Mouse (Mus musculus) heart, embryonic 13.5 days (tissue): ENCODE measurements around the gene Flvcr1. TPM values are rescaled to one million over a fixed set of nuclear protein-coding genes. Genes with fewer than 3 reads are reported as not detected.
A peak's percentile ranks its signal among the peaks of the same experiment; 100 is the strongest.

Source experiments
- ATAC-seq: fragments of 200-750 bp; cut with Nextera tagmentation; 2 replicates; pipeline ENCODE4 v1.8.0; 2017; ENCODE audit warnings: moderate TSS enrichment; ENCODE audit not compliant: insufficient number of reproducible peaks, low FRiP score, low TSS enrichment; ENCODE audit errors: extremely low read depth
- H3K27ac ChIP-seq: fragments of 300-500 bp; sonication (generic); replicated peaks from 2 replicates; pipeline ENCODE4 v1.5.1; 2015; ENCODE audit warnings: moderate library complexity, mild to moderate bottlenecking, inconsistent platforms
- H3K27me3 ChIP-seq: fragments of 300-500 bp; sonication (generic); replicated peaks from 2 replicates; pipeline ENCODE4 v1.6.1; 2015; ENCODE audit warnings: mild to moderate bottlenecking, inconsistent platforms
- H3K36me3 ChIP-seq: fragments of 300-500 bp; sonication (generic); 2 replicates; pipeline ENCODE4 v1.6.1; 2015; ENCODE audit warnings: mild to moderate bottlenecking, inconsistent platforms
- H3K4me1 ChIP-seq: fragments of 300-500 bp; sonication (generic); 2 replicates; pipeline ENCODE4 v1.6.1; 2015; ENCODE audit warnings: inconsistent platforms
- H3K4me2 ChIP-seq: fragments of 300-500 bp; sonication (generic); 2 replicates; pipeline ENCODE4 v1.6.1; 2015; ENCODE audit warnings: inconsistent platforms, mild to moderate bottlenecking, moderate library complexity
- H3K4me3 ChIP-seq: fragments of 300-500 bp; sonication (generic); 2 replicates; pipeline ENCODE4 v1.5.1; 2015; ENCODE audit warnings: moderate library complexity, mild to moderate bottlenecking, inconsistent platforms
- H3K9ac ChIP-seq: fragments of 300-500 bp; sonication (generic); 2 replicates; pipeline ENCODE4 v1.6.1; 2015; ENCODE audit warnings: inconsistent platforms, mild to moderate bottlenecking, moderate library complexity
- H3K9me3 ChIP-seq: fragments of 300-500 bp; sonication (generic); 2 replicates; pipeline ENCODE4 v1.6.1; 2016; ENCODE audit warnings: inconsistent platforms
- WGBS: fragments of 180-500 bp; shearing (Covaris S2); methylation state at CpG from one replicate; pipeline ENCODE4 v1.1.7; 2015; ENCODE audit warnings: mixed read lengths; 5-methylcytosine and 5-hydroxymethylcytosine counted together
- polyA plus RNA-seq: library from polyadenylated mRNA; unstranded; fragments of >200 nt; fragmentation: Nextera tagmentation; extraction: Ambion mirVana; gene quantifications from 2 replicates; pipeline ENCODE4 v1.2.1, GENCODE M21; 2015

Flvcr1 gene
- polyA plus RNA-seq: 2.6 and 3.1 TPM in 2 replicates

GRCm38 (mm10) chr1:191026021-191026713 lies at the start of gene Flvcr1:
Gene Flvcr1 (minus strand): TSS chr1:191026158.
- H3K27me3 ChIP-seq: no peaks in the 10 kb centered on the region
- no peaks in the 10 kb centered on the region for H3K9me3 ChIP-seq
- H3K4me3 ChIP-seq: peak within 1 kb of the TSS; percentile 84
- H3K27ac ChIP-seq: peak within 1 kb of the TSS; percentile 93
- under 1% methylated on average over 50 of the region's 50 CpGs for WGBS
- peaks cover 28% of the 10 kb centered on the region for H3K4me1 ChIP-seq
- H3K36me3 ChIP-seq: peaks cover 8% of the 10 kb centered on the region
- peak; percentile 99 for ATAC-seq
- peak within 1 kb of the TSS; percentile 98 for H3K4me2 ChIP-seq
- H3K9ac ChIP-seq: peak within 1 kb of the TSS; percentile 96

DNA sequence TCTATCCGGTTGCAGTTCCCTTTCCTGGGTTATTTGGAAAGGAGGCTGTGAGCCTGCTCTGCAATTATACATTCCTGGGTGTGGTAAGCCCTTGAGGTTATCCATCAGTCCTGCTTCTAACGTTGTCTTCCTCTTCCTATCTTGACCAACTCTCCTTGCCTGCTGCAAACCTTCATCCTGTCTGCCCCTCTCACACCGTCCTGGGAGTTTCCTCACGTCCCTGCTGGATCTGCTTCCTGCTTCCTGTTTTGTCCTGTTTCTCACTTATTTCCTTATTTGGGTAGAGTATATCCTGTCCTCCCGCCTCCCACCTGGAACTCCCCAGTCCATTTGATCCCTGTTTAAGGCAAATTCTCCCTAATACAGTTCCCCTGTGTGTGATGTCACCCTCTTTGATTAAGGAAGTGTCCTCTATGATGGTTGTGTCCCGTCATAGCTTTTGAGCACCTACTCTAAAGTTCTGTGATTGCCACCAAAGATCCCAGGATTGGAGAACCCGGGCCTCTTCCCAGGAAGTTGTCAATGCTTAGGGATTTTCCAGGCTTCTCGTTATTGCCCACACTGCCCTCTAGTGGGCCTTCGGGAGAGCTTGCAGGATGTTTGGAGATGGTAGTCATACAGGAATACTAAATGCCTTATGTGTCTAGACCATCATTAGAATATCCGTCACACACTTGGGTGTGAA lies 49.4 kb upstream of the Flvcr1 start:
- H3K4me3 ChIP-seq: no peak overlapping the region
- peak overlapping the region; percentile 55 for H3K27ac ChIP-seq
- 0 out of 2 replicates have a peak overlapping the region, but pooled peaks have one; percentile 24 for H3K9ac ChIP-seq
- peaks cover 8% of the 10 kb centered on the region for H3K4me1 ChIP-seq
- H3K9me3 ChIP-seq: no peaks in the 10 kb centered on the region
- H3K36me3 ChIP-seq: peaks cover 97% of the 10 kb centered on the region
- H3K27me3 ChIP-seq: no peaks in the 10 kb centered on the region
- H3K4me2 ChIP-seq: 0 out of 2 replicates have a peak overlapping the region, but pooled peaks have one; percentile 20
- WGBS: 41% methylated on average over 10 of the region's 10 CpGs
- ATAC-seq: no peak

GRCm38 (mm10) chr1:191073486-191073885 lies 47.5 kb upstream of the Flvcr1 start:
- 81% methylated on average over 4 of the region's 4 CpGs for WGBS
- ATAC-seq: no peak
- H3K27me3 ChIP-seq: no peaks in the 10 kb centered on the region
- H3K4me2 ChIP-seq: no peak overlapping the region
- no peak overlapping the region for H3K9ac ChIP-seq
- peaks cover 8% of the 10 kb centered on the region for H3K4me1 ChIP-seq
- H3K27ac ChIP-seq: 0 out of 2 replicates have a peak overlapping the region, but pooled peaks have one; percentile 50
- H3K4me3 ChIP-seq: no peak overlapping the region
- H3K9me3 ChIP-seq: no peaks in the 10 kb centered on the region
- H3K36me3 ChIP-seq: peaks cover 97% of the 10 kb centered on the region

DNA sequence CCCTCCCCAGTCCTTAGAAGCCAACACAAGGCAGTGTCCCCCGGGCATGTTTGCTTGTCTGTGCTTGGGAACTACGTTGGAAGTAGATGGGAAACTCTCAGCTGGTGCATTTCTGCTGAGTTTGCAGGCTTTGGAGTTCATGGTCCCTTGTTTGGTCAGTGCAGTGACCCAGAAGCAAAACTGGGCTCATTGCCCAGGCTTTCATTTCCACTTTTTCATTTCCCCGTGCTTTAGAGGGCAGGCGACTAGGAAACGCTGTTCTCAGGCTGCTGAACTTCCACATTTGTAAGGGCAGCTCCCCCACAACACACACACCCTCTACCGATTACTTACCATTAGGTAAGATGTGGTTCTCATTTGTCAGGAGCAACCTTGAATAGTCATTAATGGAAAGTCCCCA lies 47.0 kb upstream of the Flvcr1 start:
- peaks cover 8% of the 10 kb centered on the region for H3K4me1 ChIP-seq
- no peaks in the 10 kb centered on the region for H3K27me3 ChIP-seq
- H3K4me3 ChIP-seq: no peak overlapping the region
- H3K9ac ChIP-seq: no peak overlapping the region
- 72% methylated on average over 6 of the region's 6 CpGs for WGBS
- H3K4me2 ChIP-seq: no peak overlapping the region
- peak; percentile 42; the same call in 1 of the 2 replicates for ATAC-seq
- no peaks in the 10 kb centered on the region for H3K9me3 ChIP-seq
- peaks cover 97% of the 10 kb centered on the region for H3K36me3 ChIP-seq
- H3K27ac ChIP-seq: peak overlapping the region; percentile 50; the same call in 1 of the 2 replicates

GRCm38 (mm10) chr1:191072329-191072913 lies 46.5 kb upstream of the Flvcr1 start:
- Histone ChIP-seq H3K27ac (peak overlapping the region; percentile 50; the same call in 1 of the 2 replicates), H3K9ac (no peak overlapping the region), H3K4me2 (no peak overlapping the region), H3K4me3 (no peak overlapping the region), H3K36me3 (peaks cover 97% of the 10 kb centered on the region), H3K9me3 (no peaks in the 10 kb centered on the region), H3K4me1 (peaks cover 8% of the 10 kb centered on the region), H3K27me3 (no peaks in the 10 kb centered on the region)
- 89% methylated on average over 16 of the region's 16 CpGs for WGBS
- no peak for ATAC-seq

GRCm38 (mm10) chr1:191071613-191072012 lies 45.7 kb upstream of the Flvcr1 start:
- 80% methylated on average over 6 of the region's 6 CpGs for WGBS
- Histone ChIP-seq H3K9me3 (no peaks in the 10 kb centered on the region), H3K4me3 (no peak overlapping the region), H3K27ac (no peak overlapping the region), H3K4me1 (peaks cover 8% of the 10 kb centered on the region), H3K36me3 (peaks cover 95% of the 10 kb centered on the region), H3K9ac (no peak overlapping the region), H3K27me3 (no peaks in the 10 kb centered on the region), H3K4me2 (no peak overlapping the region)
- no peak for ATAC-seq

DNA sequence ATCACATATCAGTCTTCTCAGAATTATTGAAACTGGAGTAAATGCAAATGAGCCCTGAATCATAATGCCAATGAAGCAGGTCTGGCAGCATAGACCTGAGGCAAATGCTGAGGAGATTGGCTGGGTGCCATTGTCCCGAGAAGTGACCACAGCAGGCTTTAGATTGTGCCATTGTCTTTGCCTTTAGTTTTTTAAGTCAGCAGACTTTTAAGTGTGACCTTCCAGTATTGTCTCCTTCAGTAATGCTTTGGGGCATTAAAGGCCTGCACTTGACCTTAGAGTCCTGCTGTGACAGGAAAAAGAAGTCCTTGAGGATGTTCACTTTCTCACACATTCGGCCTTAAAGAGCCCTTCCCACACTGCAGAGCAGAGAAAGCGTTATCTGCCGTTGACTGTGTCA lies 44.3 kb upstream of the Flvcr1 start:
- ATAC-seq: no peak
- H3K4me1 ChIP-seq: peaks cover 7% of the 10 kb centered on the region

DNA sequence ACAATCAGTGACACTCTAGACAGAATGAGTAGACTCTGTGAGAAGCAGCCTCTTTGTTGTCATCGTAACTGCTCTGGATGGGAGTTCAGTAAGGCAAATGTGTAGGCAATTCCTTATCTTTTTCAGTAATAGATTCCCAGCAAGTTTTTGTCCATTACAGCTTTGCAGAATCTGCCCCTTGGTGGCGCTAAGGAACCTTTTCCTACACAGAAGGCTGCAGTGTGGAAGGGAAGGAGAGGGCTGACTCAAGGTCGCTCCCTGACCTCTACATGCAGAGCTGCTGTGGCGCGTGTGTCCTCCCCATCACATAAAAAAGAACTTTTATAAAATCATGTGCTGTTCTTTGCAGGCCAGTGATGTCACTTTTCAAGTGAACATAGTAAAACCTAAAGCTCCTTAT lies 42.4 kb upstream of the Flvcr1 start:
- H3K9me3 ChIP-seq: no peaks in the 10 kb centered on the region
- 75% methylated on average over 5 of the region's 5 CpGs for WGBS
- no peaks in the 10 kb centered on the region for H3K27me3 ChIP-seq
- no peak overlapping the region for H3K9ac ChIP-seq
- H3K4me2 ChIP-seq: no peak overlapping the region
- ATAC-seq: no peak
- H3K36me3 ChIP-seq: peaks cover 85% of the 10 kb centered on the region
- H3K4me3 ChIP-seq: no peak overlapping the region
- no peak overlapping the region for H3K27ac ChIP-seq
- H3K4me1 ChIP-seq: peaks cover 18% of the 10 kb centered on the region

More for the DNA sequence above, 44.3 kb upstream of the Flvcr1 start:
- no peak overlapping the region for H3K27ac ChIP-seq
- no peak overlapping the region for H3K4me2 ChIP-seq
- no peak overlapping the region for H3K9ac ChIP-seq
- H3K36me3 ChIP-seq: peaks cover 96% of the 10 kb centered on the region
- WGBS: 89% methylated on average over 4 of the region's 4 CpGs
- no peaks in the 10 kb centered on the region for H3K9me3 ChIP-seq
- H3K4me3 ChIP-seq: no peak overlapping the region
- H3K27me3 ChIP-seq: no peaks in the 10 kb centered on the region

DNA sequence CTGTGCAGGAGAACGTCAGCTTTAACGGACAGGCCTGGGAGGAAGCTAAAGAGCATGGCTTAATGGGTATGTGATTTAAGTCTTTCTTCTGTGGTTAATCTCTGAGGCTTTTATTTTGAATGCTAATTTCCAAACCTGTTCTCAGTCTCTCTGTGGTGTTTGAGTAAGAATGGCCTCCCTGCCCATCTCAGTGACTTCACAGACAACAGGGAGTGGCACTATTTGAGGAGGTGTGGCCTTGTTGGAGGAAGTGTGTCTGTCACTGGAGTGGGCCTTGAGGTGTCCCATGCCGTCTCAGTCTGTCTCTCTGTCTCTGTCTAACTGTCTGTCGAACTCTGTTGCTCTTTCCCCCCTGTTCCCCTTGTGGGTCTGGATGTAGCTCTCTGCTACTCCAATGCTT lies 39.2 kb upstream of the Flvcr1 start:
- H3K4me1 ChIP-seq: peaks cover 24% of the 10 kb centered on the region
- H3K9me3 ChIP-seq: no peaks in the 10 kb centered on the region
- no peaks in the 10 kb centered on the region for H3K27me3 ChIP-seq
- H3K27ac ChIP-seq: no peak overlapping the region
- H3K9ac ChIP-seq: no peak overlapping the region
- H3K36me3 ChIP-seq: peaks cover 53% of the 10 kb centered on the region
- WGBS: 79% methylated on average over 4 of the region's 4 CpGs
- no peak for ATAC-seq
- H3K4me3 ChIP-seq: no peak overlapping the region
- no peak overlapping the region for H3K4me2 ChIP-seq

GRCm38 (mm10) chr1:191064535-191064934 lies 38.6 kb upstream of the Flvcr1 start:
- 86% methylated on average over 2 of the region's 2 CpGs for WGBS
- no peak overlapping the region for H3K27ac ChIP-seq
- H3K9me3 ChIP-seq: no peaks in the 10 kb centered on the region
- no peak for ATAC-seq
- H3K9ac ChIP-seq: no peak overlapping the region
- no peak overlapping the region for H3K4me2 ChIP-seq
- no peaks in the 10 kb centered on the region for H3K27me3 ChIP-seq
- no peak overlapping the region for H3K4me3 ChIP-seq
- peaks cover 46% of the 10 kb centered on the region for H3K36me3 ChIP-seq
- peaks cover 24% of the 10 kb centered on the region for H3K4me1 ChIP-seq

DNA sequence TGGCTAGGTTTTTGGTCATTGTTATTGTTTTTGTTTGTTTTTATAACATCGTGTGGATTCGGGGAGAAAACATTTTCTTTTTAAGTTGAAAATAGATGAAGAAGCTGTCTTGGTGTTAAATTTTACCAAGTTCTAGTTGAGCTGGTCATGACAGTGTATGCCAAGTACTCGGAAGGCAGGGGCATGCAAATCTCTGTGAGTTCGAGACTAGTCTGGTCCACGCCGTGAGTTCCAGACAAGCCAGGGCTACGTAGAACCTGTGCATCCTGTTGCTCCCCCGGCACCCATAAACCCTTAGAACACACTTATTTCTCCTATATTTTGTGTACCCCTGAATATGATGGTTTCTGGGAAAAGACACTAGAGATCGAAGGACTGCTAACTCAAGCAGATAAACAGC lies 37.7 kb upstream of the Flvcr1 start:
- 53% methylated on average over 9 of the region's 9 CpGs for WGBS
- Histone ChIP-seq H3K9me3 (no peaks in the 10 kb centered on the region), H3K36me3 (peaks cover 38% of the 10 kb centered on the region), H3K9ac (peak overlapping the region; percentile 85), H3K27ac (no peak overlapping the region), H3K27me3 (no peaks in the 10 kb centered on the region), H3K4me2 (peak overlapping the region; percentile 71), H3K4me1 (peaks cover 24% of the 10 kb centered on the region), H3K4me3 (peak overlapping the region; percentile 78)
- ATAC-seq: no peak
